Mouse (Mus musculus) kidney, postnatal 0 days (tissue): ENCODE data around the gene Gbgt1. TPM values are rescaled to one million over a fixed set of nuclear protein-coding genes. Genes with fewer than 3 reads are reported as not detected.

Experiments
- ATAC-seq: fragments of 200-750 bp; cut with Nextera tagmentation; replicated peaks from 2 replicates; pipeline ENCODE4 v1.8.0; 2017; ENCODE audit warnings: low read depth, moderate number of reproducible peaks, moderate TSS enrichment, moderate library complexity; ENCODE audit not compliant: low FRiP score
- DNase-seq: peaks from one replicate; pipeline ENCODE4 v3.0.0-alpha.2; 2016; ENCODE audit warnings: low spot score
- H3K27ac ChIP-seq: fragments of 300-500 bp; sonication (generic); 2 replicates; pipeline ENCODE4 v1.5.1; 2014; ENCODE audit warnings: mild to moderate bottlenecking
- H3K27me3 ChIP-seq: fragments of 300-500 bp; sonication (generic); 2 replicates; pipeline ENCODE4 v1.6.1; 2014; ENCODE audit warnings: low read length, mixed read lengths; ENCODE audit not compliant: insufficient read depth
- H3K36me3 ChIP-seq: fragments of 300-500 bp; sonication (generic); 2 replicates; pipeline ENCODE4 v1.6.1; 2014; ENCODE audit warnings: low read length, mixed read lengths; ENCODE audit not compliant: insufficient read depth
- H3K4me1 ChIP-seq: fragments of 300-500 bp; sonication (generic); replicated peaks from 2 replicates; pipeline ENCODE4 v1.6.1; 2014; ENCODE audit warnings: antibody characterized with exemption, low read length, mixed read lengths; ENCODE audit not compliant: insufficient read depth
- H3K4me2 ChIP-seq: fragments of 300-500 bp; sonication (generic); 2 replicates; pipeline ENCODE4 v1.6.1; 2014; ENCODE audit warnings: mild to moderate bottlenecking, low read length, moderate library complexity, mixed read lengths
- H3K4me3 ChIP-seq: fragments of 300-500 bp; sonication (generic); replicated peaks from 2 replicates; pipeline ENCODE4 v1.5.1; 2014; ENCODE audit warnings: low read depth, low read length
- H3K9ac ChIP-seq: fragments of 300-500 bp; sonication (generic); 2 replicates; pipeline ENCODE4 v1.6.1; 2014; ENCODE audit warnings: low read depth, low read length
- H3K9me3 ChIP-seq: fragments of 300-500 bp; sonication (generic); replicated peaks from 2 replicates; pipeline ENCODE4 v1.6.1; 2016; ENCODE audit warnings: low read length, inconsistent platforms, mixed read lengths
- CTCF ChIP-seq: IDR thresholded peaks from 2 replicates; pipeline ENCODE4 v1.5.1; 2016; ENCODE audit warnings: antibody characterized with exemption, low read depth, mild to moderate bottlenecking, moderate library complexity
- WGBS: fragments of 180-500 bp; shearing (Covaris S2); extraction: QIAGEN DNeasy Blood & Tissue Kit; methylation state at CpG from one replicate; pipeline ENCODE4 v1.1.7; 2014; 5-methylcytosine and 5-hydroxymethylcytosine counted together
- polyA plus RNA-seq: library from polyadenylated mRNA; unstranded; fragments of >200 nt; fragmentation: Nextera tagmentation; extraction: Ambion mirVana; gene quantifications from 2 replicates; pipeline ENCODE4 v1.2.1, GENCODE M21; 2015

Gene Gbgt1
- 2.4 and 3.8 TPM in 2 replicates for polyA plus RNA-seq

DNA sequence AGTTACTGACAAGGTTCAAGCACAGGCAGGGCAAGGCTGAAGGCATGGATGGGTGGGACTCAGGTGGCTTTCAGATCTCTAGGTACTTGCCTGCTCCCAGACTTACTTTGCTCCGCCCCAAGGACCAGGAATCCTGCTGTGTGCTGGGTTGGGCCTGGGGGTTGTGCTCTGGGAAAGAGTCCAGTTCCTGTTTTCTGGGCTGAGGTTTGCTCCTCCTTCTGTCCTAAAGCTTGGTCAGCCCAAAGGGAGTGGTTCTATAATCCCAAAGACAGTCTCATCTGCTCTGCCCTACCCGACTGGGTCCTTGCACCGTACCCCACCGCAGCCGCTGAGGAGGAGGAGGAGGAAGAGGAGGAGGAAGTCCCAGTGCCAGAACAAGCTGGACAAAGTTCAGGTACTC, at the start of gene Gbgt1:
Gbgt1 (plus strand) TSS at position 221 of the 400 bp plus-strand sequence.
- Histone ChIP-seq H3K9me3 (no peaks in the 10 kb centered on the region), H3K36me3 (no peaks in the 10 kb centered on the region), H3K27me3 (no peaks in the 10 kb centered on the region), H3K9ac (peak within 1 kb of the TSS; percentile 23; the same call in 1 of the 2 replicates), H3K27ac (peak within 1 kb of the TSS; percentile 74), H3K4me2 (peak within 1 kb of the TSS; percentile 48), H3K4me3 (peak within 1 kb of the TSS; percentile 16; the same call in 1 of the 2 replicates), H3K4me1 (no peaks in the 10 kb centered on the region)
- DNase-seq (peak; percentile 66), ATAC-seq (no peak)
- no peak for TF ChIP-seq CTCF
- 56% methylated on average over 5 of the region's 5 CpGs for WGBS

- WGBS = 6% methylated on average over 11 of the region's 11 CpGs
- Histone ChIP-seq H3K9ac (peak overlapping the region; percentile 75), H3K4me3 (peak overlapping the region; percentile 72), H3K27ac (peak overlapping the region; percentile 63), H3K4me2 (peak overlapping the region; percentile 96), H3K4me1 (no peaks in the 10 kb centered on the region), H3K36me3 (peaks cover 6% of the 10 kb centered on the region; the same call in 1 of the 2 replicates), H3K27me3 (no peaks in the 10 kb centered on the region), H3K9me3 (no peaks in the 10 kb centered on the region)
- TF ChIP-seq CTCF = no peak
- peak; percentile 41 for ATAC-seq
- peak; percentile 21 for DNase-seq
These were observed 49.4 kb upstream of the Gbgt1 start for GRCm38 (mm10) chr2:28447315-28447670.

GRCm38 (mm10) chr2:28451663-28452062, 45.0 kb upstream of the Gbgt1 start:
- TF ChIP-seq CTCF = no peak
- Histone ChIP-seq H3K36me3 (peaks cover 6% of the 10 kb centered on the region; the same call in 1 of the 2 replicates), H3K9ac (no peak overlapping the region), H3K4me2 (no peak overlapping the region), H3K4me3 (no peak overlapping the region), H3K9me3 (no peaks in the 10 kb centered on the region), H3K27me3 (no peaks in the 10 kb centered on the region), H3K4me1 (no peaks in the 10 kb centered on the region), H3K27ac (no peak overlapping the region)
- ATAC-seq (no peak), DNase-seq (no peak)
- WGBS = 91% methylated on average over 11 of the region's 11 CpGs

GRCm38 (mm10) chr2:28453539-28453938, 43.2 kb upstream of the Gbgt1 start:
- no peak for DNase-seq
- Histone ChIP-seq H3K9ac (no peak overlapping the region), H3K27ac (no peak overlapping the region), H3K4me3 (no peak overlapping the region), H3K9me3 (no peaks in the 10 kb centered on the region), H3K27me3 (no peaks in the 10 kb centered on the region), H3K36me3 (peaks cover 6% of the 10 kb centered on the region; the same call in 1 of the 2 replicates), H3K4me2 (no peak overlapping the region), H3K4me1 (no peaks in the 10 kb centered on the region)
- WGBS = 83% methylated on average over 6 of the region's 6 CpGs
- no peak for ATAC-seq
- no peak for TF ChIP-seq CTCF

- 83% methylated on average over 1 of the region's 1 CpGs for WGBS
- Histone ChIP-seq H3K4me1 (no peaks in the 10 kb centered on the region), H3K4me2 (no peak overlapping the region), H3K4me3 (no peak overlapping the region), H3K9ac (no peak overlapping the region), H3K27ac (no peak overlapping the region), H3K9me3 (no peaks in the 10 kb centered on the region), H3K36me3 (no peaks in the 10 kb centered on the region), H3K27me3 (no peaks in the 10 kb centered on the region)
- DNase-seq (no peak), ATAC-seq (no peak)
- TF ChIP-seq CTCF = no peak
These were observed 40.1 kb upstream of the Gbgt1 start for GRCm38 (mm10) chr2:28456616-28457015.

DNA sequence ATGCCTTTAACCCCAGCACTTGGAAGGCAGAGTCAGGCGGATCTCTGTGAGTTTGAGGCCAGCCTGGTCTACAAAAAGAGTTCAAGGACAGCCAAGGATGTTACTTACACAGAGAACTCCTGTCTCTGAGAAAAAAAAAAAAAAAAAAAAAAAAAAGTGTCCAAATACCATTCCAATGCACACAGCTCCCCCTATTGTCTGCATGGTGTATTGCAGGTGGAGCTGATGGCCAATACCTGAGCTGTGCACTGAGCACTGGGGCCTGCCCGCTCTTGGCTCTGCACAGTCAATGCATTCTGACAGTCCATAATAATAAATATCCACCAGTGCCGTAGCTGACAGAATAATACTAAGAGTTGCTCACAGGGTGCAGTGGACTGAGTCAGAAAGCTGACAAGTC, 32.8 kb upstream of the Gbgt1 start:
- Histone ChIP-seq H3K4me3 (no peak overlapping the region), H3K36me3 (no peaks in the 10 kb centered on the region), H3K4me2 (no peak overlapping the region), H3K9ac (no peak overlapping the region), H3K27me3 (no peaks in the 10 kb centered on the region), H3K4me1 (peaks cover 11% of the 10 kb centered on the region; the same call in 1 of the 2 replicates), H3K27ac (no peak overlapping the region), H3K9me3 (no peaks in the 10 kb centered on the region)
- ATAC-seq (no peak), DNase-seq (no peak)
- TF ChIP-seq CTCF = peak; percentile 57
- WGBS = 51% methylated on average over 3 of the region's 3 CpGs

DNA sequence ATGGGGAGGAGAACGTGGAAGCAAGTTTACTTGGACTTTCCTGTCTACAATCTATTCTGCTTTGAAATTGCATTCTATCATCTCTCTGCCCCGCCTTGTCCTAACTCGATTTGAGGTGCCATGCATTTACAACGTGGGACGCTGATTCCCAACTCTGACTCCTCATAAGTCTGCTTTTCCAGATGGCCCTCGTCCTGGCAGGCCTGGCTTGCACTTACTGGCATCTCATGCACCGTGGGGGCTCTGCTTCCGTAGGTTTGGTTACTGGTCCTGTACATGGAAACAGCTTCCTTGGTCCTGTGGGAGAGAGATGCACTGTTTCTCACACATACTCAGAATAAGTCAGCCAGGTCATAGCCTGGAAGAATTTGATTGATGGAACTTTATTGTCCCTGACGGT, 31.8 kb upstream of the Gbgt1 start:
- WGBS = 76% methylated on average over 9 of the region's 9 CpGs
- Histone ChIP-seq H3K9ac (no peak overlapping the region), H3K4me1 (peaks cover 12% of the 10 kb centered on the region; the same call in 1 of the 2 replicates), H3K4me2 (no peak overlapping the region), H3K9me3 (no peaks in the 10 kb centered on the region), H3K36me3 (peaks cover 8% of the 10 kb centered on the region), H3K4me3 (no peak overlapping the region), H3K27ac (no peak overlapping the region), H3K27me3 (no peaks in the 10 kb centered on the region)
- TF ChIP-seq CTCF = no peak
- ATAC-seq (no peak), DNase-seq (no peak)
